Comparison of ENCODE assay signal across 16 mouse cellular contexts in the genomic region with DNA sequence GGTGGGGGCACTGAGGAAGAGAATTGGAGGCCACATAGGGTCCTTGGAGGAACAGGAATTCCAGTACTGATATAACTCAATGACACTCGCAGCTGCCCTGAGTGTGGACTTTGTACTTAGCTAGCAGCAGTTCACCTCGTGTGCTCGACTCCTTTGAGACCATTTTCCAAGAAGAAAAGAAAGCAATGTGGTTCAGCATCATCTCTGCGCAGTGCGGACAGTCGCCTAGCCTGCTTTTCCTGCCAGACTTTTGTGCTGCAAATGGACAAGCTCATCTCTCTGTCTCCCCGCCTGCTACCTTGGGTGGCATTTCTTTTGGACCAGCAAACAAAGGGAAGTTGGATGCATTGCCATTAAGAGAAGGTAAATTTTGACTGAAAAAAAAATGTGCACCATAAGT.
"Had no signal": no experiment of that assay in that cellular context is flagged by ENCODE, and none has a peak within 500 bp of the region (broad histone marks: within the 10 kb centered on the region; RNA-seq: fewer than 3 reads in every experiment).

No protein-coding gene starts in this region.

- H3K27ac ChIP-seq: layer of hippocampus, adult 2 months; liver, embryonic 13.5 days; lung, embryonic 15.5 days; macrophage; midbrain, embryonic 13.5 days; neural tube, embryonic 13.5 days had no signal

- H3K27me3 ChIP-seq: liver, embryonic 13.5 days; lung, embryonic 15.5 days; midbrain, embryonic 13.5 days; neural tube, embryonic 13.5 days had no signal

- H3K4me2 ChIP-seq: liver, embryonic 13.5 days; lung, embryonic 15.5 days; midbrain, embryonic 13.5 days; neural tube, embryonic 13.5 days had no signal

- ATAC-seq: midbrain, embryonic 16.5 days had no signal

- H3K4me3 ChIP-seq: layer of hippocampus, adult 2 months; liver, embryonic 13.5 days; lung, embryonic 15.5 days; midbrain, embryonic 13.5 days; myocyte; neural tube, embryonic 13.5 days had no signal

- H3K4me1 ChIP-seq: liver, embryonic 13.5 days had no signal

- DNase-seq: kidney, adult 9 months; kidney, postnatal 14 days; kidney, postnatal 4 days; layer of hippocampus, adult 9-11 months; liver, embryonic 13.5 days; retina, postnatal 1 day; right cerebral cortex, postnatal 25 days; thymus, adult 18-20 months; thymus, postnatal 36 days had no signal

- H3K9ac ChIP-seq: liver, embryonic 13.5 days; lung, embryonic 15.5 days; midbrain, embryonic 13.5 days; neural tube, embryonic 13.5 days had no signal

- H3K9me3 ChIP-seq: liver, embryonic 13.5 days; lung, embryonic 15.5 days; midbrain, embryonic 13.5 days; neural tube, embryonic 13.5 days had no signal

- H3K36me3 ChIP-seq: liver, embryonic 13.5 days; lung, embryonic 15.5 days; midbrain, embryonic 13.5 days; neural tube, embryonic 13.5 days had no signal
